Mouse (Mus musculus) telencephalon, adult 2 months (tissue): ENCODE results near the gene Cdt1.
"Not testable (repeated sequence)": the region's sequence is repeated elsewhere in the genome, so short reads cannot be mapped to it uniquely, and the experiment has no call there.

Source experiments
- DNase-seq: peaks from one replicate; pipeline ENCODE4 v3.0.0-alpha.2; 2011; ENCODE audit warnings: low read depth, low spot score

Gene Cdt1

DNA sequence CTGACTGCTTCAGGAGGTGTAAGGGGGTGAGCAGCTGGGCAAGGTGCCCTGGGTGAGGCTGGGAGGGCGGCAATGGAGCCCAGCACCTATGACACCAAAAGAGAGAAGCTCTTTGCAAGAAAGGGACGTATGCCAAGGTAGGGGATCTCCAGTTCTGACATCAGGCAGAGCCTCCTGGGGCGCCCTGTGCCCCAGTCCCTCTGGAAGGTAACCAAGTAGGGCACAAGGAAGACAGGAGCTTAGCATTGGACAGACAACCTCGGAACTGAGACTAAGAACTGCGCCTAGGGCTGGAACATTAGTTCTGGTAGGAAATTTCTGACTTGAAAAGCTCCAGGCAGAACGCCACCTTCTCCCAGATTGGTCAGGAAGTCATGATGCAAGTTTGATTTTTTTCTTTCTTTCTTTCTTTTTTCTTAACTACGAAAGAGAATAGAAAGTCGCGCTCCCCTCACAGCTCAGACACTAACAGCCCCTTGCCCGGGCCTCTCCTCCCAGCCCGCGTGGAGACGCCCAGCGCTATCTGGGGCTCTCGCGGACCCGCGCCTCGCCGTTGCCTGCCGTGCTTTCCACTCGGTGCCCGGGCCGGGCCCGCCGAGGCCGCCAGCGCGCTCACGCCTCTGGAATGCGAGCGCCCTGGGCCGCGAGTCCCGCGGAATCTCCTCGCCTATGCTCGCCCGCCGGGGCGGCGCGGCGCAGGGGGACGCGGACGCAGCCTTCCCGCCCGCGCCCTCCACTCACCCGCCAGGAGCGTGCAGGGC, 17.4 kb upstream of the Cdt1 start:
- no peak for DNase-seq

DNA sequence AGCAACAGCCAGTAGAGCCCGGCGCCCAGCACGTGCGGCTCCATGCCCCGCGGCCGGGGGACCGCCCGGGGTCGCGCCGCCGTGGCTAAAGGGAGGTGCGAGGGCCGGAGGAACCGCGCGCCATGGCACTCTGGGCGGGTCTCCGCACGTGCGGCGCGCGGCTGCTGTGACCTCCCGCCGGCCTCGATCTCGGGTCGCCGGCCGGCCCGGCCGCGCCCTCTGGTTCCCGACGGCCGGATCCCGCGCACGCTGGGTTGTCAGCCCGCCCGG, 16.9 kb upstream of the Cdt1 start:
- no peak for DNase-seq

DNA sequence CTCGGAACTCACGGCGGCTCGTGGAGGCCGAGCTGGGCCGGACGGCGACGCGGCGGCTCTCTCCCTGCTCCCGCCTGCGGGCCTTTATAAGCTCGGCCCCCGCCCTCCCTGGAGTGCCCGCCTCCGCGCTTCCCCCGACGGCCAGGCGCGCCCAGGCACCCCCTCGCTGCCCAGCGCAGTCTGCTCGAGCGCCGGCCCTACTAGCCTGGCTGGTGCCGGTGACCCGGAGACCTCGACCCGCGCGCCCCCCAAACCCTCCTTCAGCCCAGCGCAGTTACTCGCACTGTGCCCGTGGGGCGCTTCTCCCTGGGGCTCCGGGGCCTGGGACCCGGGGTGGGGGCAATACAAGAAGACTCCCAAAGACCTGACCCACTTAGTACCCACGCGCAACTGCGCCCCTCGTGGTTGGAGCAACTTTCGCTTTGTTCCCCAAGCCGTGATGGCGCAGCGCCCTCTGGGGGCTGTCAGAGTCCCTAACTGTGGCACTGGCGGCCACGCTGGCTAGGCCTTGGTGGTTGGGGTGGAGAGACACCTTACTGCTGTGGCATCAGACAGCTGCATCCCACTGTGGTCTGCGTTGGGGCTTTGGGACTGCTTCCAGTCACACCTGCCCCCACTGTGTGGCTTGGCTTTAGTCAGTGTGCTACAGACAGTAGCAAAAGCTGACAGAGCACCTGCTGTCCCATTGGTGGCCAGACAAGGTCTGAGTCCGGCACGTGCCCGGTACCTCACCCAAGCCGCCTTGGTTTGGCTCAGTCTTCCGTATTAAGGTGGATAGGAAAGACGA, 16.4 kb upstream of the Cdt1 start, which contains the start of gene Piezo1:
Gene Piezo1 (minus strand): TSS at position 65 of the 787 bp plus-strand sequence.
- no peak for DNase-seq

DNA sequence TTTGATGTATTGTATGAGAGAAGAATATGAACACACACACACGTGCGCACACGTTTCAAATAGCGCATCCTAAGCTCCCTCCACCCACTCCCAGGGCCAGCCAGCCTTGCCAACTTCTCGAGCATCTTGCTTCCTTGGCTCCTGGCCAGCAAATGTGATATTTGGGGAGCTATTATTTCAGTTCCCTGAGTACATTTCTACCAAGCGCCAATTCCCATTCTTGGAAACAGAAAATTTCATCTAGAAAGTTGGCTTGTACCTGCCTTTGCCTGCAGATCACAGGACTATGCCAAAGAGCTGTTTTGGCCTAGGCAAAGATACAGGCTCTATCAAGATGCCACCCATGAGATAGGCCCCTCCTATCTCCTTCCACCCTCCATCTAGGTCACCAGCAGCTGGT, 13.0 kb upstream of the Cdt1 start:
- peak; percentile 91 for DNase-seq

DNA sequence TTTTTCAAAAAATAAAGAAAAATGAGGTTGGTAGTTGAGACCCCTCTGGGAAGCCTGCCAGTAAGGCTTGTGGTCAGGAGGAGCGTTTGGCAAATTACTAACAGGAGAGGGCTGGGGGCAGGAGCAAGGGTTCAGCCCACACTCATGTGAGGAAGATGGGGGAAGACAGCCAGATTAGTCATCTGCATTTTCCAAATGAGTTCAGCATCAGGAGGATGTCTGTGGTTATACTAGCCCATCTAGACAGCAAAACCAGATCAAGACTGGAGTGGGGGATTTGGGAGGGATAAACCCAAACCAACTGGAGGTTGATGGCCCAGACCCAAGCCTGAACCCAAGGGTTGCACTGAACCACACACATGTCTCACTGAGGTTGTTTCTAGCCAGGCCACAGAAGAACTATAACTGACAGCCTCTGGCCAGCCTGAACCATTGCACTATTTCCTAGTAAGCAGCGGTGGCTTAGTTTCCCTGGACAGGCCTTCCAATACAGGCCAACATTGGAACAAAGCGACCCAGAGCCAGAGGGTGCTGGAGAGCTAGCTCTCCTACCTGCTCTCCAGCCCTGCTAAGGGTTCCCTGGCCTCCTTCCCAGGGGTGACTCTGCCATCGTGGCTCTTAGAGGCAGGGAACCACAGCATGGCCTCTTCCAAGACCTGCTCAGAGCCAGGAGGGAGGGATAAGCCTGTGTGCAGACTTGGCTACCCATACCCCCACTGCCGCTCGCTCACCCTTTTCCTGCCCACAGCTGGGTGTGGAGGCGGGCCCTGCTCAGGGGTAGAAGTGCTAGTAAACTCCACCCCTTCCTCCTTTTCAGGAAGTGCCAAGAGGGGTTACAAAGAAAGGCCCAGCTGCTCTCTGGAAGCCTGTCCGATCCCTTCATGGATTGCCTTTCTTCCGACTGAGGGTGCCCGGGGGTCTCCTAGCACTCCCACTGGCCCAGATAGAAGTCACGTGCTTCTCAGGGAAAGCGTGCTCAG, 11.5 kb upstream of the Cdt1 start:
- DNase-seq: no peak

DNA sequence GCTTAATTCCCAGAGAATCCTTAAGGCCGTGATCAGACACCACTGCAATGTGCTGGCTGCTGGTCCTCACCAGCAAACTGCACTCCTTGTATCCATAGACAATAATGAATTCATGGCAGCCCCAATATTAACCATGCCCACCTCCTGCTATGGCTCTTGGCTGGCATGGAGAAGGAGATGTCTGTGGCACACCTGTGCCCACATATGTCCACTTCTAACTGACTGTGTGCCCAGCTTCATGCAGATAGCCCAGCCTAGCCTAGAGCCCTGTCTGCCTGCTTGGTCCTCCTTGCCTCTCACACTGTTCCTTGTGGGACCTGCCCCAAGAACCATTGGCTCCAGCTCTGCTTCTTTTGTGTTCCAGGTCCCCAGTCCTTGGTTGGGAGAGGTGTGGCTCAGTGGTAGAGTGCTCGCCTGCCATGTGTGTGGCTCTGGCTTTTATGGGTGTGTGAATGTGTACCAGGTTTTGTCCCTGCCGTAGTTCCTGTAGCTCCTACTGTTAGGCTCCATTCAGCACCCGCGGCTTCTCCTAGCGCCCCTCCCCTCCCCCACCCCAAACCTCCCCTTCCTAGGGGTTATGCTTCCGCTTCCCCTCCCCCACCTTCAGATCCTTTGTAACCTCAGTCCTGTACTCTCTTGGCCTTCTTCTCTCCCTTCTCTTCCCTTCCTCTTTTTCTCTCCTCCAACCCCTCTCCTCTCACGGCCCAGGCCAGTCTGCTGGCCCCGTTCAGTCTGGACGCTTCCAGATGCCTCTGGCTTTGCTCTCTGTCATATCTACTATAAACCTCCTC, 10.4 kb upstream of the Cdt1 start:
- DNase-seq: no peak

DNA sequence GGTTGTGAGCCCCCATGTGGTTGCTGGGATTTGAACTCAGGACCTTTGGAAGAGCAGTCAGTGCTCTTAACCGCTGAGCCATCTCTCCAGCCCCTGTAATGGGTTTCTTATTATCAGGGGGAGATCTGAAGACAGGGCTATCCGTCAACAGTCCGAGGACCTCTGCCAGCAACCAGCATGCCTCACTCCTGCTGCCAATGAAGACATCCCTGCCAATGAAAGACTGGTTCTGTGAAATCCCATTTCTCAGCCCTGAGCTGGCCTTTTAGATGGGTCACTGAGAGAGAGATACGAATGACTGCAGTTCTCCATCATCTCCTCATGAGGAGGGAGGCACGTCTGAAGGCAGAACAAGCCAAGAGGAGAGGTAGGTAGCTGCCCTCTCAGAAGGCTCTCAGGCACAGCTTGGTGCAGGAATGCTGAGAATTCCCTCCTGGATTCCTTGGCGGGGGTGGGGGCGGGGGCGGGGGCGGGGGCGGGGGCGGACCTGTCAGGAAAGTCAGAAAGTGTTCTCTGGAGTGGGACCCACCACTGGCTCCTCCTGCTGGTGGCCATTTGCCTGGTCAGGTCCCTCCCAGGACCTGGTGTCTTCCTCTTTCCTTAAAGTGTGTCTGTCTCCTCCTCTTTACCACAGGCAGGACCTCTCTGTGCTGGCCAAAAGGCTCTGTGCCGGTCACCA, 9.0 kb upstream of the Cdt1 start:
- no peak for DNase-seq

DNA sequence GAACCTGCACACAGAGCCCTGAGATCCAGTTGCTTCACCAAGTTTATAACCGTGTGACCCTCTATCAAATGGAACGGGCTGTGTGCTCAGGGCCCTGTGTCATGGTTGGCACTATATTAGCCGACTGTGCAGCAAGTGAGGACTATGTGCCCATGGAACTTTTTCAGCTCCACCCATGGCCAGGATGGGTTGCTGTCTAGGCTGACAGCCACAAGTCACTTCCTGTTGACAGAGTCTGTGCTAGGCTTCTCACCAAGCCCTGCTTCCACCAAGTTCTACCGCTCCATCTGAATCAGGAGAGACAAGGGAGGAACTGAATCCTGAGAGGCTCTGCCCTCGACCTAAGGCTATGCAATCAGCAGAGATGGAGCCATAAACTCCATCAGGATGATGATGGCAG, 6.6 kb upstream of the Cdt1 start:
- DNase-seq: no peak

DNA sequence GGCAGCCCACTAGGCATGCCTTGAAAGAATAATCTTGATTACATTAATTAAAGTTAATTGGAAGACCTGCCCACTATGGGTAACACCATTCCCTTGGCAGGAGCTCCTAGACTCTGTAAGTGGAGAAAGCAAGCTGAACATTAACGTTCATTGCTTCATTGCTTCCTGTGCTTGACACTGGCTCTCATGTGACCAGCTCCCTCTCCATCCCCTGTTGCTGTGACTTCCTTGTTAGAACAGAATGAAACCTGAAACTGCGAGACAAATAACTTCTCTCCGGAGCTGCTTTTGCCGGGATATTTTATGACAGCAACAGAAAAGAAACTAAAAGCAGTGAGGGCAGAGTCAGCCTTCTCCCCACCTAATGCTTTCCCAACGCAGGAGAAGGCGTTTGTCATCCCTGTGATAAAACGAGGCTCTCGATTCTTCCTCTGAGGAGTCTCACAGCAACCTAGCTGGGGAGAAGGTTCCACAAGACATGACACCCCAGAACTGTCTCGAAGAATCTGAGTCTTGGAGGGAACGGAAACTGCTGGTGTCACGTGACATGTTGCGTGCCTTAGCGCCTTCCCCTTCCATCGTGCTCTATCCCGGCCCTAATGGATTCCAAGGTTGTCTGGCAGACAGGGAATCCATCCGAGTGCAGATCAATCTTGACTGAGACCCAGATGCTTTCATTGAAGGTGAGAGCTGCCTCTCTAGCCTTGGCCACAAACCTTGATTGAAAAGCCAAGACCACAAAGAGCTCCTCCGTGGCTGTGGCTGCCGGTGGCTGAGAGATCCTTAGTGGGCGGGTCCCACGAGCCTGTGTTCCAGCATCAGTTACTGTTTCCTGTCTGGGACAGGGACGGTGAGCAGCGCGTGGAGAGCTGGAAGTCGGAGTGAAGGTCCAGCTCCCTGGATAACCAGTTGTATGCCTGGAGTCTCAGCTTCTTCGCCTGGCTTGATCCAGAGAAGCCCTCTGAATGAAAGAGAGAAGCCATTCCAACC, 3.2 kb upstream of the Cdt1 start:
- DNase-seq: no peak

DNA sequence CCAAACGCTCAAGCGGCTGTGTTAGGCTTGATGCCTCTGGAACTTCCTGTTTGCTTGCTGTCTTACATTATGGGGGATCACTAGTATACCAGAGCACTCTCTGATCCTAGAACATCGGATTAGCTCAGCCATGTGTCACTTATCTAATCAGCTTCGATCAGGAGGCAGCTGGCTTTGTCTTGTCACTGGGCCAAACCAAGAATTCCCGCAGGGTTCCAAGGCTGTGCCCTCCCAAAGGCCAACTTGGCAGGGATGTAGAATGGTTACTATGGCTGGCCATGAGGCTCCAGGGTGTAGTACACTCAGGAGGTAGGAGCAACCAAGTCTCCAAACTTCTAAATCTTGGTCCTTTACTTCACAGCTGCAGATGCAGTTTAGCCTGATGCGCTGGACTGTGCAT, 1.0 kb upstream of the Cdt1 start:
- DNase-seq: no peak

DNA sequence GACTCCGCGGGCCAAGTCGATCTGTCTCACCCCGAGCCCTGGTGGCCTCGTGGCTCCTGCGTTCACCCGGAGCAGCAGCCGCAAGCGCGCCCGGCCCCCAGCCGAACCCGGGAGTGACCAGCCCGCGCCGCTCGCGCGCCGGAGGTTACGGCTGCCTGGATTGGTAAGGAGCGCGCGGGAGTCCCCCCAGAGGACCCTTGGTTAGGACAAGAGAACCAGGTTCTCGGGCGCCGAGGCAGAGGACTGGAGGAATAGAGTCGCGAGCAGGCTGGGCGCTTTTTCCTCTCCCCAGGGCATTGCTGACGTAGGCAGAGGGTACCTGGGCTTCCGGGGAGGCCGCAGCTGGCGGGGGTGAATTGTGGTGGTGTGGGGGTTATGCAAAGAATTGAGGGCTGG, 292 bp downstream of the Cdt1 start:
- DNase-seq: no peak

DNA sequence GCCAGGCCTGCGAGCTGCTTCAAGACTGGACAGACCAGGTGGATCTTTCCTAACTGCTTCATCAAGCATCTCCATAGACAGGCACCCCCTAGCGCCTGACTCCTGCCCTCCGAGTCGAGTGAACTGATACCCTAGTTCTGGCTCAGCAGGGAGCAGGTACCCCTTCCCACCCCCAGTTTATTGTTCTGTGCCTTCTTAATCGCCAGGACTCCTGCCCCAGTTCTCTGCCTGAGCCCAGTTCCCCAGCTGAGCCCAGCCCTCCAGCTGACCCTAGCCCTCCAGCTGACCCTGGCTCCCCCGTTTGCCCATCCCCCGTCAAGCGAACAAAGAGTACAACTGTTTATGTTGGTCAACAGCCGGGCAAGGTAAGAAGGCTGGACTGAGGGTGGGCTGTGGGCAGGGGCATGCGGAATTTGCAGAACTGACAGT, 1.1 kb downstream of the Cdt1 start:
- no peak for DNase-seq

DNA sequence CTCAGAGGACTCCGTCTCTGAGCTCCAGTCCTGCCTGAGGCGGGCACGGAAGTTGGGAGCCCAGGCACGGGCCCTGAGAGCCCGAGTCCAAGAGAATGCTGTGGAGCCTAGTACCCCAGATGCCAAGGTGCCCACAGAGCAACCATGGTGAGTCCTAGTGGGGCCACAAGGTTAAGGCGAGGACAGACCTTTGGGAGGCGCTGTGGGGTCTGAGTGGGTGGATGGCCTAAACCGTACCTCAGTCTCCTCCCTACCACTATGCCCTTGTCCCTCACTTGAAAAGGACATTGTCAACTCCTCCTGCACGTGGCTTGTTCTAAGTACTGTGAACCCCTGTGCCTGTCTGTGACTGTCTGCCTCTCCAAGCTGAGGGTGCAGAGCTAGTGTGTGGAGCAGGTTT, 1.5 kb downstream of the Cdt1 start:
- DNase-seq: no peak

DNA sequence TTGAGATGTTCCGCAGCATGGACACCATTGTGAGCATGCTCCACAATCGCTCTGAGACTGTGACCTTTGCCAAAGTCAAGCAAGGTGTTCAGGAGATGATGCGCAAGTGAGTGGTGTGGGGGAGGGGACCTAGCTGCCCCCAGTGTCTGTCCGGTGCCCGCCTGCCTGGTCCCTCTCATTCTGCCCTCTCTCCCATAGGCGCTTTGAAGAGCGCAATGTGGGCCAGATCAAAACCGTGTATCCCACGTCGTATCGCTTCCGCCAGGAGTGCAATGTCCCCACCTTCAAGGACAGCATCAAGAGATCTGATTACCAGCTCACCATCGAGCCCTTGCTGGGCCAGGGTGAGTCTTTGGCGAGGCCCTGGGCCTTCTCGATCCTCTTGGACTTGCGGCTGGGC, 2.2 kb downstream of the Cdt1 start:
- DNase-seq: no peak

DNA sequence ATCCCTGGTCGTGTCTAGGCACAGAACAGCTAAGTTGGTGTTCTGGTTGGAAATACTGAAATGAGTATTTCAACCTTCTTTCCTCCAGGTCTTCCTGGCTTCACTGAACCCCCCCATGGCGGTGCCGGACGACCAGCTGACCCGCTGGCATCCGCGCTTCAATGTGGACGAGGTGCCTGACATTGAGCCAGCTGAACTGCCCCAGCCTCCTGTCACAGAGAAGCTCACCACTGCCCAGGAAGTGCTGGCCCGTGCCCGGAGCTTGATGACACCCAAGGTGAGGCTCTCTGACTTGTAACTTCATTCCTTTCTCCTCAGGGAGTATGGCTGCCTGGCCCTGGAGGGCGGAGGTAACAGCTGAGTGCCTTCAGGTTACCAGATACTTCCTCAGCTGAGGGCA, 3.3 kb downstream of the Cdt1 start:
- no peak for DNase-seq

DNA sequence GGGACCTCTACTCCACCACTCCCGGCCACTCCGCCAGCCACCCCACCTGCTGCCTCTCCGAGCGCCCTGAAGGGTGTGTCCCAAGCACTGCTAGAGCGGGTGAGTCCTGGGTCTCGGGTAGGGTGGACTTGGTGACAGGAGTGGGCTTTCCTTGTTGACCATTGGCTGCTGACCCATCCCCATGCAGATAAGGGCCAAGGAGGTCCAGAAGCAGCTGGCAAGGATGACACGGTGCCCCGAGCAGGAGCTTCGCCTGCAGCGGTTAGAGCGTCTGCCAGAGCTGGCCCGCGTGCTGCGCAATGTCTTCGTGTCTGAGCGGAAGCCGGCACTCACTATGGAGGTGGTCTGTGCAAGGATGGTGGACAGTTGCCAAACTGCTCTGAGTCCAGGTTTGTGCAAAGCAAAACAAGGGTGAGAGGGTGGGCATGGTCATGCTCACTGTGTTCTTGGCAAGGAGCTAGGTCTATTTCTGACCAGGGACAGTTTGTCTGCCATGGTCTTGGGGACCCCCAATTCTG, 4.0 kb downstream of the Cdt1 start:
- DNase-seq: no peak

DNA sequence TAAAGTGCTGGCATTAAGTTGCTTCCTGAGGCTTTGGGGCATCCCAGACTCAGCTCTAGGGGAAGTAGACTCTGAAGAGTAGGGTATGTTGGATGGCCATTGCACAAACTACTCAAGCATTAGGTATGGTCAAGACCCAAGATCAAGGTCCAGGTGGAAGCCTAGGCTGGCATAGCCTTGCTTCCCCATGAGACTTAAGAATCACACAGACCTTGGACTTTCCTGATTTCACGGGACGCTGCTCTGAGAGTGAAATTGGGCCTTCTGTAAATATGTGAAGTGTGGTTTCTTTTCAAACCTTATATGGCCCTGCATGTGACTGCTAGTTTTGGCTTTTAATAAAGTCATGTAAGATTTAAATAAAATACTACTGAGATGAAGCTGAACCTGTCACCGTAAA, 4.9 kb downstream of the Cdt1 start:
- DNase-seq: no peak

DNA sequence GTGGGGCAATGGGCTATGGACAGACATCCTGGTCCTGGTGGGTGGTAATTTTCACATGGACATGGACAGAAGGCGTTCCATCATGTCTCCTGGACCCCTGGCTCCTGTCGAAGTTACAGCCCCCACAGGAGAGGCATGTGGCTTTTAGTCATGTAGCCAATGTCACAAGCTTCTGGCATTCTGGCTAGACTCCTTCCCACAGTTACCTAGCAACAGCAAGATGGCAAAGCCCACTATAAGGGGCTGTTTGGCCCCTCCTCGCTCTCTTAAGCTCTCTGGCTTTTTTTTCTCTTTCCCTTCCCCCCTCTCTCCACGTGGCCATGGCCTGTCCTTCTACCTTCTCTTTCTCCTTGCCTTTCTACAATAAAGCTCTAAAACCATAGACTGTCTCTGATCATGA, 5.4 kb downstream of the Cdt1 start:
- not testable (repeated sequence) for DNase-seq

DNA sequence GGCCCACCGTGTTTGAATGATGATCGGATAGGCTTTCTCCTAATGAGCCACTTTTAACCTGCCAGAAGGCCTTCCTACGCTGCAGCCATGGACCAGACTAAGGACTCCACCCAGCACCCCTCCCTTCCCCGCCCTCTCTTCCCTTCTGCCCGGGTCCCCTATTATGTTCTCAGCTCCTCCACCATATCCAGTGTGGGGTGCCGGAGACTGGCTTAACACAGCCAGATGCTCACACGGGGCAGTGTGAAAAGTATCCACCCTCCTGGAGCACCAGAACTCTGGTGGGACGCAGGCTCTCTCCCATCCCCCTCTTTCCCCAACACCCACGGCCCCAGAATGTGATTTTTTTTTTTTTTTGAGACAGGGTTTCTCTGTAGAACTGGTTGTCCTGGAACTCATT, 5.8 kb downstream of the Cdt1 start:
- no peak for DNase-seq
